Mouse (Mus musculus) ovary, postnatal 36 days (tissue): ENCODE measurements around the gene Slc13a4.

Source experiments
- DNase-seq: peaks from one replicate; pipeline ENCODE4 v3.0.0; 2022; ENCODE audit warnings: low spot score, mixed read lengths

The Slc13a4 gene

DNA sequence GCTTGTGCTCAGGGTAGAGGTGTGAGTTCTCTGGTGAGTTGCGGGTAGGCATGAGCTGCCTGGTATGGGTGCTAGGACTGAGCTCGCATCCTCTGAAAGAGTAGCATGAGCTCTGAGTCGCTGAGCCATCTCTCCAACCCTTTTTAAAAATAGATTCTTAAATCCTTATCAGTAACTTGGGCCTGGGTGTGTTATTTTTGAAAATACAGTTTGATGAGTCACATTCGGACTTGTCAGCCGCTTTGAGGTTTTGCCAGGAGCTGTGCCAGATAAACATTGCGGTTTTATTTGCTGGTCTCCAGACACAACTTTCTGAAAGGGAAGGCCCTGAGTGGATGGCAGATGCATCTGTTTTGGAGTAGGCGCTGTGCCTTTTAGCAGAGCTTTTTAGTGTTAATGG is 51.2 kb downstream of the Slc13a4 start:
- peak; percentile 53 for DNase-seq

DNA sequence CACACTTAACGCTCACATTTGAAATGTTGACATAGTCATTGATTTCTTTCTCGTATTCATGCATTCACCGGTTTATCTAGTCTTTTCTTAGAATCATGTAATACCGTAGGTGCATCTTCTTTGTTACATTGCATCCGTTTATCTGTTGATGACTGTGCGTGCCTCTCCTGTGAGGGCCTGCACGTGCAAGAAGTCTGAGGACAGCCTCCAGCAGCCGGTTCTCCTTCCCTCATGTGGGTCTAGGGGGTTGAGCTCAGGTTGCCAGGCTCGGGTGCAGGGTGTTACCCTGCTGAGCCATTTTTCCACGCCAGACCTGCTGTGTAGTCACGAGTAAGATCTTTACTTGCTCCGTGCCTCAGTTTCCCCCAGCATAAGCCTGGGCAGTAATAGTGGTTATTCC is 52.9 kb downstream of the Slc13a4 start:
- no peak for DNase-seq

DNA sequence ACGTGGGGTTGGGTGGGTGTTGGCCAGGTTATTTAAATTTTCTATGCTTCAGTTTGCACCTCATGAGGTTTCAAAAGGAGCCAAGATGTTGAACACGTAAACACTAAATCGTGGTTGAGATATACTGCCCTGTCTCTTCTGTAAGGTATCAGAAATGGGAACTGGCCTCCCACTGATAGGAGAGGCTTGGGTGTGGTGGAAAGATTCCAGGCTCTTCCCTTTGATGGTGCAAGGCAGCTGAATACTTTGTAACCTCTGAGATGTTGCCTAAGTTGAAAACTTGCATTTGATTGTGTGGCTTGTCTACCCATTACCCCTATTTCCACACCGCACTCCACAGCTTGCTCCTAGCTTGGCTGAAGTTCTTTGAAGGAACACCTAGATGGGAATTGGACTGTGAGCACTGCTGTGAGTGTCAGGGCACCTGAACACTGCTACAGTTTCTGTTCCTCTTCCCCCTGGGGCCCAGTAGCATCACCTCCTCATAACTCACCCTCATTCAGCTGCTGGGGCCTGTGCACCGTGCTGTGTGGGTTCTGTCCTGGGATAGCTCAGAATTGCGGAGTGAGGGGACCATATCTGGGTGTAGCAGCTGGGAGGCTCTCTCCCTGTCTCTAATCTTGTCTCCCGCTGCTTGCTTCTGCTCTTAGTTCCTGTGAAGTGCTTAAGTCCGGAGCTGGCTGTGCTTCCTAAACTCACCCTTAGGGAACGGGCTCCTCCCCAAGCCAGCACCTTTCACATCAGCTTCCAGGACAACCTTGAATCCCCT is 53.6 kb downstream of the Slc13a4 start:
- no peak for DNase-seq

DNA sequence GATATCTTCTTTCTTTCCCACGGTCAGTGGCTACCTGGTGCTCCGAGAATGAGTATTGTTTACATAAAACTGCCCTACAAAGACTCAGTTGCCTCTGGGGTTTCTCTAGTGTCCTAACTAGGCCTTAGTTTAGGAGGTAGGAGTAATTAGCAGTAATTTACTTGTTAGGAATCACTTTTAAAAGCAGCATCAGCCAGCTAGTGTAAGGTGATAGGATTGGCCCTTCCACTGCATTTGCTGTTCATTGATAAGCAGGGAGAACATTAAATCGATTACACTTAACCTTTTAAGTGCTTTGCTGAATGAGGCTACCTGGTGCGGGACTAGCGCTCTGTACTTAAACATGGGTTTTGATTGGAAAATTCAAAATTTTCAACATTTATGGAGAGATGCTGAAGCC is 54.5 kb downstream of the Slc13a4 start:
- DNase-seq: no peak

DNA sequence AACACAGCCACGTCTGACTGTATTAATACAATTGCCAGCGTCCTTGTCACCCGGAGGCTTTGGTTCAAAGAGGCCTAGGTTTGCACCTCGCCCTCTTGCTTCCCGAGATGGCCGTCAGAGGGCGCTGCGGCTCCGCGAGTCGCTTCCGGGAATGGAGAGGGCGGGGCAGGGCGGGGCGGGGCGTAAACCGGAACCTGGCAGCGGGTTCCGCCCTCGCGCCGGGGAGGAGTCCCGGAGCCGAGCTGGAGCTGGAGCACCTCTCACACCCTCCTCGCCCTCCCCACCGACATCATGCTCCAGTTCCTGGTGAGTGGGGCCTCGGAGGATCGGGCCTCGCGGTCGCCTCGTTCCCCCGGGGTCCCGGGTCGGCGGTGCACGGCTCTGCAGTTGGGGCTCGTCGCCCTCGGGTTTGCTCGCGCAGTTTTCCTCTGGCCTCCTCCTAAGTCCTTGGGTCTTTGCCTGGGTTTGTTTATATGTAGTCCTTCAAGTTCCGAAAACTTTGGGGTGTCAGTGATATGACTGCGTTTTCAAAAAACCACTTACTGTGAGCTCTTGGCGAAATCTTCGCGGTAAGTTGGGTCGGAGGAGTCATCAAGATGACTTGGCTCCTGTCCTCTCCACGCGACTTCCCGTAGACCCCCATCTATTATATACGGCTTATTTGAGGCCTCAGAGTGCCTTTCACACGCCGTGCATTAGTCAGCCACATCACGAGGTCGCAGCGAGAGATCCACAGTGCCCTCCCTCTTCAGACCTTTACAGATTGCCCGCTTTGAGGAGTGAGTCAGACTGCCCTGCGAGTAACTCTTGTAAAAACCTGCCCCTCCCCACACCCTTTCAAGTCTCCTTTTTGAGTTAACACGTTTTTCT is 55.2 kb downstream of the Slc13a4 start:
- peak; percentile 90 for DNase-seq

DNA sequence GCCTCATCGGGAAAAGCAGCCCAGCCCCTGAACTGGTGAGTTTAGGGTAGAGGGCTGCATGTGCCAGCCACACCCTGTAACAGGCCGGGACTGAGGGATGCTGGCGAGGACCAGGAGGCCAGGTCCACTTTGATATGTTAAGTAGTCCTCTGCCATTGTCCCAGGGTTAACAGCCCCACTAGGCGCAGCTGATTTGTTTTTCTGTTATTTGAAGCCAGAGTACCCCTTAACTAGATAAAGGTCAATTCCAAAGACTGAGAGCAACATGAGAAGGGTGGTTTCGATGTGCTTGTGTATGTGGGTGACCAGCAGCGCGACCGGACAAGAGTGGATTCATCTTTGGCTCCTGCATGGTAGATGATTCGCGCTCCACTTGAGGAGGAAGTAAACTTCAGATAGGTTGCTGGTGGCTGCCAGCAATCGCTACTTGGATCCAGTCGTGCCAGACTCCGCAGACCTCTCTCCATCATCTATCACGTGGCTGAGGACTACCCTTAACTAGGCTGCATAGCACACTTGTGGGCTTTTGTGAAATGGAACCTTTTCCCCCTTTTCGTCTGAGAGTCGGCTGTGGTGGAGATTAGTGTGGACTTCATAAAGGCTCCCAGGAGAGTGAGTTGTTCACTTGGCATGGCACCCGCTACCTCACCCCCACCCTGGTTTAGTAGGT is 56.0 kb downstream of the Slc13a4 start:
- DNase-seq: no peak

DNA sequence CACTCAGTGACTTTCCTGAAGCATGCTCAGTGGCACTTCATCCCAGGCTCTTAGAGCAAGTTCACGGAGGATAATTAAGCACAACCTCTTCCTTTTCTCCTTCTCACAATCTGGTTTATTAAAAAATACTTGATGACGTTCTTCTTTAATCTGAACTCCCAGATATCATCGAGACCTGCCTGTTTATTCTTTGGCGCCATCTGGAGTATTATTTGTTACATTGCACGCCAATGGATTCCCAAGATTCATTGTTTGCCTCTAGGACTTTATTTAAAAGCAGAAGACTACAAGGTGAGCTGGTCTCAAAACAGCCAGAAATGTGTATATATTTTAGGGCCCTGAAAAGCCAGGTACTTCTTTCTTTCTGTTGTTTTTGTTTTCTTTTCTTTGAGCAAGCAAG is 62.8 kb downstream of the Slc13a4 start:
- no peak for DNase-seq

DNA sequence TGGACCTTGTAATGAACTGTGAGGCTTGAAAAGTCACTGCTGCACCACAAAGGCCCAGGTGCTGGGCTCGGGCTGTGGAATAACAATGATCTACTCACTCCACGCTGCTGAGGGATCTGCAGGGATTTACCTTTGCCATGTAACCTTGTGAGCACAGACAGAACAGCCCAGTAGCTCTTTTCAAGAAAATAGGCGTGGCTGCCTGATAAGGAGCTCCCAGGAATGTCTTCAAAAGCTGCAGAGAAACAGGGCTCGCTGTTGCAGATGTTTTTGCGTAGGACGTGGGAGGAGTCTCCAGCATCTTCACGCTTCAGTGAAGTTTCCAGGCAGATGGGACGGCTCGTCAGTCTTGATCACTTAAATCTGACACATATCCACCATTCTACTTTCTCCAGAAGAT is 63.9 kb downstream of the Slc13a4 start:
- no peak for DNase-seq

DNA sequence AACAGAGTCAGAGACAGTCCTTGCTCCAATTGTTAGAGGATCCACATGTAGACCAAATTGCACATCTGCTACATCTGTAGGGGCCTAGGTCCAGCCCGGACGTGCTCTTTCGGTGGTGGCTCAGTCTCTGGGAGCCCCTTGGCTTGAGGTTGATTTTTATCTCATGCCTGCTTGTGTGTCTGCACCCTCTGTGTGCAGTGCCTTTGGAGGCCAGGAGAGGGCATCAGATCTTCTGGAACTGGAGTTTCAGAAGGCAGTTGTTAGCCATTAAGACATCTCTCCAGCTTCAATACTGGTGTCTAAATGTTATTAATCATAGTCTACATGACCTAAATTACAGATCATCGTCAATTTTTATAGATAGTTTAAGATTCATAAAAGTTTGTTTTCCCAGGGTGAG is 64.7 kb downstream of the Slc13a4 start:
- no peak for DNase-seq

DNA sequence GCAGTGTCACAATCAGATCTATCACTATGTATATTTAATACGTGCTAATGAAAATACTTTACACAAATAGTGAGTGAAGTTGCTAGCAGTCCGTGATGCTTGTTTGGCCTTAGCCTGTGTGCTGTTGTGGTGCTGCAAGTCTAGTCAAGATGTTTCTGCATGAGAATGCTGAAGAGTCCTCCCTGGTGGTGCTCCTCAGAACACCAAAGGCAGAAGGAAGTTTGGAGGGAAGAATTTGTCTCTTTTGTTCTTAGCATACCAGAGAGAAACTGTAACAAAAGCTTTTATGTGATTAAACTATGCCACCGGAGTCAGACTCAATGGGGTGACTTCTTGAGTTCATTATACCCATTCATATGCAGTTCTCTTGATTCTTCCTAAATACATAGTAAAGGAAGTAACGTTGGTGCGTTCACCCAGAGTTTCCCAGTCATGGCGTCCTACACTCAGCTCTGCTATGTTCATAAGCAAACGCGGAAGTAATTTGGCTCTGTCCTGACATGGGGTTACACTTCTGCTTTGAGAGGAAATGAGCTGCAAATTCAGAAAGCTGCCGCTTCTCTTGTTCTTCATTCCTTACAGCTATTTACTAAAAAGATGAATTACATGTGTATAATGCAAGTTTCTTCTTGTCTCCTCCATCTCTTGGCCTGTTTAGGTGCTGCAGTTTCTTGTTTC is 71.7 kb downstream of the Slc13a4 start:
- no peak for DNase-seq

DNA sequence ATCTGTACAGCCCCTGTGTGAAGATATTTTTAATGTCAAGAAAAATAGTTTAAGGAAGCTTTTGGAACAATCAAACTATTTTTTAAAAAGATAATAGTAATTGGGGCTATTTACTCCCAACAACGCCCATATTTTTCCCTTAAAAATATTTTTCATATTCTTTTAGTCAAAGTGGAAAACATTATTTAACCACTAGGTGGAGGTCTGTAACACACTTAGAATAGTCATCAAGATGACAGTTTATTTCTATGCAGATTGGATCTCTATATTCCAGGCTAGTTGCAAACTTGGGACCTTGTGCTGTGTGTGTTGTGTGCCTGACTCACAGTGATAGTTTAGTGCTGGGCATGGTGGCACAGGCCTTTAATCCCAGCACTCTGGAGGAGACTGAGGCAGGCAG is 78.5 kb downstream of the Slc13a4 start:
- DNase-seq: no peak

DNA sequence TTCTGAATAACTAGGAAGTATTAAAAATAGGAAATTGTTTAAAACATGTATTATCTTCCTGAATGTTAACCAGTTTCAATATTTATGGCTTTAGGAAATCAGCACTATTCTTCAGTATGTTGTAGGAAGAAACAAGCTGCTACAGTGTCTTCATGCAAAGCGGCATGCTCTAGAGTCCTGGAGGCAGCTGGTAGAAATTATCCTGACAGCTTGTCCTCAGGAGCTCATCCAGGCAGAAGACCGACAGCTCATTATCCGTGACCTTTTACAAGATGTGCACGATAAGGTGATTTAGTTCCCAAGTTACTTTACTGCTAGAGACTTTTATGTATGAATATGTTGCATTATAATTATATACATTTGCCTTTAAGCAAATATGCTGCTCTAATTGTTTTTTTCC is 82.2 kb downstream of the Slc13a4 start:
- no peak for DNase-seq
